Mouse (Mus musculus) midbrain, embryonic 16.5 days (tissue): Measurements from ENCODE around the gene Ccdc57. TPM values are rescaled to one million over a fixed set of nuclear protein-coding genes. Genes with fewer than 3 reads are reported as not detected.

ENCODE experiments used
- ATAC-seq: fragments of 200-750 bp; cut with Nextera tagmentation; 2 replicates; pipeline ENCODE4 v1.8.0; 2017; ENCODE audit warnings: moderate TSS enrichment
- H3K27ac ChIP-seq: fragments of 300-500 bp; sonication (generic); 2 replicates; pipeline ENCODE4 v1.5.1; 2014; ENCODE audit warnings: mild to moderate bottlenecking, low read length, mixed read lengths
- H3K27me3 ChIP-seq: fragments of 300-500 bp; sonication (generic); 2 replicates; pipeline ENCODE4 v1.6.1; 2014; ENCODE audit warnings: low read depth, low read length, mixed read lengths; ENCODE audit not compliant: control insufficient read depth, insufficient read depth
- H3K36me3 ChIP-seq: fragments of 300-500 bp; sonication (generic); 2 replicates; pipeline ENCODE4 v1.6.1; 2014; ENCODE audit warnings: mild to moderate bottlenecking, low read length, moderate library complexity, mixed read lengths; ENCODE audit not compliant: control insufficient read depth, insufficient read depth
- H3K4me1 ChIP-seq: fragments of 300-500 bp; sonication (generic); 2 replicates; pipeline ENCODE4 v1.6.1; 2014; ENCODE audit warnings: mild to moderate bottlenecking, low read length, mixed read lengths; ENCODE audit not compliant: control insufficient read depth, insufficient read depth
- H3K4me2 ChIP-seq: fragments of 300-500 bp; sonication (generic); 2 replicates; pipeline ENCODE4 v1.6.1; 2014; ENCODE audit warnings: mild to moderate bottlenecking, low read length, mixed read lengths
- H3K4me3 ChIP-seq: fragments of 300-500 bp; sonication (generic); 2 replicates; pipeline ENCODE4 v1.5.1; 2014; ENCODE audit warnings: low read depth, mild to moderate bottlenecking, low read length, moderate library complexity, mixed read lengths
- H3K9ac ChIP-seq: fragments of 300-500 bp; sonication (generic); 2 replicates; pipeline ENCODE4 v1.6.1; 2014; ENCODE audit warnings: low read depth, low read length, mixed read lengths
- H3K9me3 ChIP-seq: fragments of 300-500 bp; sonication (generic); replicated peaks from 2 replicates; pipeline ENCODE4 v1.6.1; 2014; ENCODE audit warnings: mild to moderate bottlenecking, low read length, mixed read lengths; ENCODE audit not compliant: control insufficient read depth, poor library complexity, severe bottlenecking
- WGBS: fragments of 180-500 bp; shearing (Covaris S2); extraction: QIAGEN DNeasy Blood & Tissue Kit; methylation state at CpG from one replicate; pipeline ENCODE4 v1.1.7; 2014; 5-methylcytosine and 5-hydroxymethylcytosine counted together
- polyA plus RNA-seq: library from polyadenylated mRNA; unstranded; fragments of >200 nt; fragmentation: Nextera tagmentation; extraction: Ambion mirVana; gene quantifications from 2 replicates; pipeline ENCODE4 v1.2.1, GENCODE M21; 2015

The Ccdc57 gene
- polyA plus RNA-seq, 1 experiment from 2014 or later, result 7.1 TPM

DNA sequence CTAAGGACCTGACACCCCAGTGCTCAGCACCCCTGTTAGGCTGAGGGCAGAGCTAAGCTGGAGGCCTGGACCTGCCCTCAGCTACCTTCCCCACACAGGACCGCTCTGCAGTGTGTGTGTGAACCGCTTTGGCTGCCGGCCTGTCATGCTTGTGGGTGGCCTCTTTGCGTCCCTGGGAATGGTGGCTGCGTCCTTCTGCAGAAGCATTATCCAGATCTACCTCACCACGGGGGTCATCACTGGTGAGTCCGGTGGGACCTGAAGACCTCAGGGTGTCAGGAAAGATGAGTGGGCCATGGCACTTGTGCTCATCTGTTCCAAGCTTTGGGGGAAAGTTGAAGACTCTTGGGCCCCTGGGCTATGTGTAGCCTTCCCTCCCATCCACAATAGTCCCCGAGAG is 23.0 kb upstream of the Ccdc57 start:
- Histone ChIP-seq H3K4me2 (no peak overlapping the region), H3K4me1 (peaks cover 5% of the 10 kb centered on the region; the same call in 1 of the 2 replicates), H3K36me3 (peaks cover 10% of the 10 kb centered on the region), H3K9me3 (no peaks in the 10 kb centered on the region), H3K27ac (no peak overlapping the region), H3K27me3 (no peaks in the 10 kb centered on the region), H3K9ac (no peak overlapping the region), H3K4me3 (no peak overlapping the region)
- WGBS, result 95% methylated on average over 8 of the region's 8 CpGs
- no peak for ATAC-seq

DNA sequence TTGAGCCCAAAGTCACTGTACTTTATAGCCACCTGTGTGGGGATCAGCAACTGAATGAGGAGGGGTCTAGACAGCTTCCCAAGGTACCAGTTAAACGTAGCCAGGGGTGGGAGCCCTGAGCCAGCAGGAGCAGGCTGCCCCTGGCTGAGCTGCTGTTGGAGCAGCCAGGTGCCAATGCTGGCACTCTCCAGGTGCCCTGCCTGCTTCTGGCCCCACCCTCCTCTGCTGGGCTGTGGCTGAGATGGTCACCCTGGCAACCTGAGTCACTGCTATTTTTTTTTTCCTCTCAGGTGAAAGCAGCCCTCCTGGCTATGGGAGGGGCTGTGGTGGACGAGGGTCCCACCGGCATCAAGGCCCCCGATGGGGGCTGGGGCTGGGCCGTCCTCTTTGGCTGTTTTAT is 22.3 kb upstream of the Ccdc57 start:
- H3K9ac ChIP-seq, result no peak overlapping the region
- WGBS, result 89% methylated on average over 5 of the region's 5 CpGs
- no peak for ATAC-seq

DNA sequence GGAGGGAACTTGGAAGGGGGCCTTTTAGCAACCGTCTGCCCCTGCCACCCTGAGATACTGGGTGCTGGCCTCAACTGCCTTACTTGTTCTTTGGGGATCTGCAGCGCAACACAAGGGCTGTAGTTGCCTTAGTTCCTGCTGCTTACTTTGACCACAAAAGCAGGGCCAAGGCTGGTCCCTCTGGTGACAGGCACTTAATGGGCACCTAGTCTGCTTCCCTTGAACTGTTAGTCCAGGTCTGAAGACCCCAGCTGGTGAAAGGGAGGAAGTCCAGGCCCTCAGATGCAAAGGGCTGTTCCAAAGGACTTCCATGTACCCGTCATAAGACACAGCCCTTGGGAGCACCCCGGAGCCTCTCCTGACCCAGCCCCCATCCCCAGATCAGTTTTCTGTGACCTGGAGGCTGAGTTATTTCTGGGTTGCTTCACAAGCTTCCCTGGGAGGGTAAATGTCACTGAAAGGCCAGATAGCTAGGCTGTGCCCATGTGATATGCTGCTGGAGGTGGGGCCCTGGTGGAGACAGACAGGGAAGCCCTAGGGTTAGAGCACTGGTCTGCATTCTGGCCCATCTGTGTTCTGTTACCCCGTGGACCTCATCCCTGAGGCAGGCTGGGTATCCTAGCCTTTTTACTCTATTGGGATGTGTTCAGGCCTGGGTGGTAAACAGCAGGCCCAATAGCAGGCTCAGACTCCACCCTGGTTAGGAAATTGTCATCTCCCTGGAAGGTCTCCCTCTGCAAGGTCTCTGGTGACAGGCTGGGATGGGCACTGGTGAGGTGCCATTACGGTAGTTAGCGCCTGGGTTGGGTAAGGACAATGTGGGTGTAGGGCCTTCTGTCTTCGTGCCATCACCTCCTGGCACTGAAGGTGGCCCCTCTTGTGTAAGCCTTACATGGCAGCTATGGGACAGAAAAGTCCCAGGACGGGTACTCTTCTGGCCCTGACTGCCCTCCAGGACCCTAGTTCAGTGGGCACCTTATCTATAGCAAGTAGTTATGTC is 19.4 kb upstream of the Ccdc57 start:
- H3K4me2 ChIP-seq, result peak overlapping the region; percentile 56
- H3K4me1 ChIP-seq, result peaks cover 7% of the 10 kb centered on the region; the same call in 1 of the 2 replicates
- H3K27ac ChIP-seq, result no peak overlapping the region
- no peaks in the 10 kb centered on the region for H3K9me3 ChIP-seq
- H3K9ac ChIP-seq, result no peak overlapping the region
- peaks cover 24% of the 10 kb centered on the region for H3K27me3 ChIP-seq
- ATAC-seq, result no peak
- no peak overlapping the region for H3K4me3 ChIP-seq
- 83% methylated on average over 9 of the region's 9 CpGs for WGBS
- H3K36me3 ChIP-seq, result peaks cover 3% of the 10 kb centered on the region; the same call in 1 of the 2 replicates

More for the DNA sequence above, 22.3 kb upstream of the Ccdc57 start:
- H3K4me3 ChIP-seq, result no peak overlapping the region
- no peak overlapping the region for H3K27ac ChIP-seq
- H3K4me1 ChIP-seq, result peaks cover 5% of the 10 kb centered on the region; the same call in 1 of the 2 replicates
- no peaks in the 10 kb centered on the region for H3K9me3 ChIP-seq
- peaks cover 4% of the 10 kb centered on the region for H3K27me3 ChIP-seq
- peaks cover 10% of the 10 kb centered on the region for H3K36me3 ChIP-seq
- no peak overlapping the region for H3K4me2 ChIP-seq

DNA sequence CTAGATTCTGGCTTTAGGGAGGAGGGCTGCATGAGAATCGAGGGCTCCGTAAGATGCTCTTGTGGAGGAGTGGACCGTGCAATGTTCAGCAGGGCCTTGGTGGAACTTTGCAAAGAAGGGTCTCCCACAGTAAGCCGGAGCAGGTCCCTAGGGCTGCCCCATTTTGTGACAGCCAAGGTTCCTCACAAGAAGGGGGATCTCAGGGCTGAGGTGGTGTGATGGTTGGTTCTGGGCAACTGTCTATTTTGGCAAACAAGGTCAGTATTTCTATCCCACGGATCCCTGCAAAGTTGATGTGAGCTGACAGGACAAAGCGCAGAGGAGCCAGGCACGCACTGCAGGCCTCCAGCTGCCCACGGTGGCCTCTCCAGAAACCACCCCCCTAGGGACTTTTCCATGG is 18.6 kb upstream of the Ccdc57 start:
- no peaks in the 10 kb centered on the region for H3K36me3 ChIP-seq
- H3K27me3 ChIP-seq, result peaks cover 24% of the 10 kb centered on the region
- 0 out of 2 replicates have a peak, but pooled peaks have one; percentile 16 for ATAC-seq
- peaks cover 7% of the 10 kb centered on the region; the same call in 1 of the 2 replicates for H3K4me1 ChIP-seq
- WGBS, result 17% methylated on average over 8 of the region's 8 CpGs
- peak overlapping the region; percentile 56 for H3K4me2 ChIP-seq
- peak overlapping the region; percentile 39 for H3K4me3 ChIP-seq
- no peak overlapping the region for H3K27ac ChIP-seq
- no peaks in the 10 kb centered on the region for H3K9me3 ChIP-seq
- peak overlapping the region; percentile 52 for H3K9ac ChIP-seq

DNA sequence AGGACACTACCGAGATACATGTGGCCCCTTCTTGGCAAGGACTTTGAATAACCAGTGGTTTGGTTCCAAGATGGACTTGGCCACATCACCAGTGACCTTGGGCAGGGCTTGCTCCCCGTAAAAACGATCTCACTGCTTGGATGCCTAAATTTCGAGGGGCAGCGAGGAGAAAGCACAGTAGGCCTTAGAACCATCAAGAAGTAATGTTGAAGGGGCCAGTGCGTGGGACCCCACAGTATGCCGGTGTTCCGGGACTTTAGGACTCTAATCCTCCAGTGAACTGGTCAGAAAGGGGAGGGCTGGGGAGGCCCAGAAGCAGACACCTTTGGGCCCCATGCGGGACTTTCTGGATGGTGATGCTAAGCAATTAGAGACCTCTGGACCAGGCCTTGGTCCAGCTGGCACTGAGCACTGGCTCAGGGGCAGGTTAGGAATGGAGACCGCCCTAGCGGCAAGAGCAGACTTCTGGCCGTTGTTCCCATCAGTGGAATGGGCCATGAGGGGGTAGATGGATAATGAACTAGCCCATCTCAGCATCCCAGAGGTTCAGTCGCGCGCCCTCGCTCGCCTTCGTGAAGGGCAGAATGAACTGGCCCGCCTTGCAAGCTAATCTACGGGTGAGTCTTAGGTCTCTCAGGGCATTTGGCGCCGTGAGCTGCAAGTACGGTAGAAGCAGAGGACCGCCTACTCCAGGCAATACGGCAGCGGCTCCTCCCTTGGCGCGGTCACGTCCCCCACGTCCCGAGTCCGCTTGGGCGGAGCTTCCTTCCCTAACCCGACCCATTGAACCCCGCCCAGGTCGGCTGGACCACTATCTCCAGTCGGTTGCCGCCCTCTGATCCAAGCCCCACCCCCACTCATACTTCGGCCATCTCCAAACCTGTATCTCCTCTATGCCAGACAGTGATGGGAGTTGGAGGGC is 17.9 kb upstream of the Ccdc57 start:
- Histone ChIP-seq H3K27me3 (peaks cover 24% of the 10 kb centered on the region), H3K36me3 (no peaks in the 10 kb centered on the region), H3K4me2 (peak overlapping the region; percentile 56), H3K27ac (no peak overlapping the region), H3K4me1 (peaks cover 7% of the 10 kb centered on the region; the same call in 1 of the 2 replicates), H3K4me3 (peak overlapping the region; percentile 39), H3K9ac (peak overlapping the region; percentile 52), H3K9me3 (no peaks in the 10 kb centered on the region)
- peak; percentile 54 for ATAC-seq
- 2% methylated on average over 39 of the region's 39 CpGs for WGBS

DNA sequence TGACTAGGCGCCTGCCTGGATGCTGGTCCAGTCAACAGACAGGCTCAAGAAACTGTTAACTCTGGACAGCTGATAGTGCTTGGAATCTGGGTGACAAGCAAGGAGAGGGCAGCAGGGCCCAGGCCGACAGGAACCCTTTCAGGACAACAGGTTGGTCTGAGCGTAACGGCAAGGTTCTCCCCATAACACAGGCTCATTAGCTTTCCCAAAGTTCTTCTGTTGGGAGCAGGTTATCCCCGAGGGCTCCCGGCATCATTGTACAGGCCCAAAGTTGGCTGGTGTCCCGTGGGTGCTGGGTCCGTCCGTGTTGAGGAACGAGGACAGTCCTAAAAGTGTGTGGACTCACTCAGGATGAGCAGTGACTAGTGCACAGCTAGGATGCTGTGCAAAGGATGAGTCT is 17.2 kb upstream of the Ccdc57 start:
- H3K4me3 ChIP-seq, result no peak overlapping the region
- peaks cover 24% of the 10 kb centered on the region for H3K27me3 ChIP-seq
- 13% methylated on average over 10 of the region's 10 CpGs for WGBS
- no peak for ATAC-seq
- H3K4me1 ChIP-seq, result peaks cover 7% of the 10 kb centered on the region; the same call in 1 of the 2 replicates
- H3K9ac ChIP-seq, result no peak overlapping the region
- H3K36me3 ChIP-seq, result no peaks in the 10 kb centered on the region
- H3K4me2 ChIP-seq, result no peak overlapping the region
- H3K9me3 ChIP-seq, result no peaks in the 10 kb centered on the region
- no peak overlapping the region for H3K27ac ChIP-seq

DNA sequence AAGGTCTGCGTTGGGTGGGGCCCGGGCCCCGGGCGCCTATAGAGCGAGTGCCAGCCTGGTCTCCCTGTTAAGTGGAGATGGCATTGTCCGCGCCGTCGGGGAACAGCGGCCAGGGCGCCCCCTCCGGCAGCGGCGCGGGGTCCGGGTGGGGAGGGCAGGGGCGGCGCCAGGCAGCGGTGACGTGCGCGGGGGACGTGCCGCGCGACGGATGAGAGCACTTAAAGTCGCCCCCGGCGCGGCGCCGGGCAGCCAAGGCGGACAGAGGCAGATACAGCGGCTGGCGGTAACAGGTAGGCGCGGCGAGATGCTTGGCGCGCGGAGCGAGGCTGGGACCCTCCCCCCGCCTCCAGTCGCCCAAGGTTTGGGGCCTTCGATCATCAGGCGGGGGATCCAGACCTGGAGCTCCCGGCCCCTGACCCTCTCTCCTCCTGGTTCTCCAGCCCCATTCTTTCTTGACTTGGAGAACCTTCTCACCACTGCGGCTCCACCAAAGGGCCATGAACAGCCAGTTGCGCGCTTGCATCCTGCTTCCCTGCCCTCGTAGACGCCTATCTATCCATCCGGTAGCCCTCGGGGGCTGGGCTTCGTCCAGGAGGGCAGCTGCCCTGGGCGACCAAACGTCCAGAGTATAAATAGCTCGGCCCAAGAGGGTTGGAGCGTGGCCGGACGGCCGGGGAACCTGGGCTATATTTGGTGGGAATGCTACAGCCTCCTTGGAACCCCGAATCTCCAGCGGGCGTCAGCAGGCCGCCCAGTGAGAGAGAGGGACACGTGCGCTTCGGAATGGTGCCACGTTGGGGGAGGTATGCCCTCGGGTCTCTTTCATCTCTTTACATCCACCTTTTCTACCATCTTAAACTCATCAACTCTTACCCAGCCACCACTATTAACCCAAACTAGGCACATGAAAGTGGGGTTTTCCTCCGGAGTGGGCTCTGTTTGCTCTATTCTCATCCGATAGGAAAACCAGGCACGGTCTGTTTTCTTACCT is 16.5 kb upstream of the Ccdc57 start:
- H3K27me3 ChIP-seq, result peaks cover 24% of the 10 kb centered on the region
- peaks cover 7% of the 10 kb centered on the region; the same call in 1 of the 2 replicates for H3K4me1 ChIP-seq
- ATAC-seq, result no peak
- no peaks in the 10 kb centered on the region for H3K9me3 ChIP-seq
- H3K4me3 ChIP-seq, result peak overlapping the region; percentile 39
- peak overlapping the region; percentile 54 for H3K4me2 ChIP-seq
- H3K27ac ChIP-seq, result no peak overlapping the region
- 2% methylated on average over 58 of the region's 75 CpGs for WGBS
- peak overlapping the region; percentile 39; the same call in 1 of the 2 replicates for H3K9ac ChIP-seq
- no peaks in the 10 kb centered on the region for H3K36me3 ChIP-seq

DNA sequence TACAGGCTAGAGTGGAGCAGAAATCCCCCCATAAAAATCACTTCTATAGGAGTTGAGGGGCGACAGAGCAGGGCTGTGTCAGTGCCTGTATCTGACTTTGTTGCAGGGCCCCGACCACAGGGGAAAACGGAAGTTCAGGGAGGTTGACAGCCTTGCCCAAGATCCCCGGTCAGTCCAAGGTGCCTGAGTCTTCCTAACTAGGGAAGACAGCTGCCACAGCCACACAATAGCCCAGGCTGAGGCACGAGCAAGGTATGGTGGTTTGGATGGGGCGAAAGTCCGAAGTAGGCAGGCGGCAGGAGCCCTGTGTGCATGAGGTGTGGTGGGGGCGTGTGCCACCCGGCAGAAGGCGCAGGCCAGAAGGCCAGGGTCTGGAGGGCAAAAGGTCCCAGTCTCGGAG is 15.7 kb upstream of the Ccdc57 start, which contains the start of gene Slc16a3:
Gene Slc16a3 (plus strand): TSS at position 153 of the 400 bp plus-strand sequence.
- H3K4me2 ChIP-seq, result peak within 1 kb of the TSS; percentile 54
- H3K27ac ChIP-seq, result no peak within 1 kb of the TSS
- no peaks in the 10 kb centered on the region for H3K36me3 ChIP-seq
- peaks cover 24% of the 10 kb centered on the region for H3K27me3 ChIP-seq
- no peak for ATAC-seq
- no peaks in the 10 kb centered on the region for H3K9me3 ChIP-seq
- H3K9ac ChIP-seq, result peak within 1 kb of the TSS; percentile 39; the same call in 1 of the 2 replicates
- WGBS, result 35% methylated on average over 12 of the region's 12 CpGs
- H3K4me1 ChIP-seq, result peaks cover 7% of the 10 kb centered on the region; the same call in 1 of the 2 replicates
- peak within 1 kb of the TSS; percentile 39 for H3K4me3 ChIP-seq
